Mouse (Mus musculus): Measurements from ENCODE around the gene Ahnak2. TPM values are rescaled to one million over a fixed set of nuclear protein-coding genes. Genes with fewer than 3 reads are reported as not detected.

Ahnak2 gene
- polyA plus RNA-seq, 1 experiment = 24.4 TPM

- Histone ChIP-seq H3K4me3 (no peak overlapping the region), H3ac (ENCODE audit: control insufficient read depth, insufficient read length) (no peak overlapping the region), H3K36me3 (ENCODE audit: control insufficient read depth, insufficient read depth) (no peaks in the 10 kb centered on the region), H3K79me2 (ENCODE audit: control insufficient read depth, insufficient read depth) (no peaks in the 10 kb centered on the region), H3K4me2 (ENCODE audit: low read depth) (no peak overlapping the region), H3K27me3 (ENCODE audit: control insufficient read depth, insufficient read depth, insufficient read length) (no peaks in the 10 kb centered on the region)
- TF ChIP-seq TCF12 (IDR thresholded peaks at IDR 0.05; ENCODE audit: insufficient read depth, poor library complexity, severe bottlenecking) = no peak
- no peak for TF ChIP-seq MYOD1 (IDR thresholded peaks at IDR 0.05; ENCODE audit: control insufficient read depth in 1 of 3, insufficient read length in 2 of 3, low read depth in 2 of 3)
- no peak for TF ChIP-seq E2F4 (IDR thresholded peaks at IDR 0.05; ENCODE audit: insufficient read depth)
- no peak for TF ChIP-seq REST (IDR thresholded peaks at IDR 0.05; ENCODE audit: insufficient read depth, insufficient read length)
- TF ChIP-seq CEBPB (IDR thresholded peaks at IDR 0.05; ENCODE audit: insufficient read depth, poor library complexity, severe bottlenecking) = no peak
- TF ChIP-seq USF1 (IDR thresholded peaks at IDR 0.05; ENCODE audit: low read depth) = no peak
- no peak for TF ChIP-seq TCF3 (IDR thresholded peaks at IDR 0.05; ENCODE audit: insufficient read length, low read depth)
- TF ChIP-seq POLR2A (IDR thresholded peaks at IDR 0.05; ENCODE audit: insufficient read length, low read depth) = no peak
- TF ChIP-seq POLR2AphosphoS2 (IDR thresholded peaks at IDR 0.05; ENCODE audit: insufficient read length, low read depth) = no peak
- TF ChIP-seq MAX (IDR thresholded peaks at IDR 0.05; ENCODE audit: low read depth) = no peak
- no peak for TF ChIP-seq SRF (IDR thresholded peaks at IDR 0.05; ENCODE audit: control insufficient read depth, insufficient read length, low read depth)
- TF ChIP-seq MYOG (IDR thresholded peaks at IDR 0.05; ENCODE audit: control insufficient read depth in 1 of 3, insufficient read depth in 1 of 3, insufficient read length in 2 of 3, low read depth in 2 of 3) = no peak
These were observed 35.9 kb downstream of the Ahnak2 start for GRCm38 (mm10) chr12:112766586-112766985.

GRCm38 (mm10) chr12:112764991-112765390 is 37.5 kb downstream of the Ahnak2 start:
- Histone ChIP-seq H3ac (ENCODE audit: control insufficient read depth, insufficient read length) (no peak overlapping the region), H3K79me2 (ENCODE audit: control insufficient read depth, insufficient read depth) (no peaks in the 10 kb centered on the region), H3K27me3 (ENCODE audit: control insufficient read depth, insufficient read depth, insufficient read length) (no peaks in the 10 kb centered on the region), H3K36me3 (ENCODE audit: control insufficient read depth, insufficient read depth) (no peaks in the 10 kb centered on the region), H3K4me3 (no peak overlapping the region), H3K4me2 (ENCODE audit: low read depth) (no peak overlapping the region)
- no peak for TF ChIP-seq TCF12 (IDR thresholded peaks at IDR 0.05; ENCODE audit: insufficient read depth, poor library complexity, severe bottlenecking)
- no peak for TF ChIP-seq MYOG (IDR thresholded peaks at IDR 0.05; ENCODE audit: control insufficient read depth in 1 of 3, insufficient read depth in 1 of 3, insufficient read length in 2 of 3, low read depth in 2 of 3)
- TF ChIP-seq SRF (IDR thresholded peaks at IDR 0.05; ENCODE audit: control insufficient read depth, insufficient read length, low read depth) = no peak
- TF ChIP-seq POLR2AphosphoS2 (IDR thresholded peaks at IDR 0.05; ENCODE audit: insufficient read length, low read depth) = no peak
- TF ChIP-seq USF1 (IDR thresholded peaks at IDR 0.05; ENCODE audit: low read depth) = no peak
- no peak for TF ChIP-seq POLR2A (IDR thresholded peaks at IDR 0.05; ENCODE audit: insufficient read length, low read depth)
- TF ChIP-seq MAX (IDR thresholded peaks at IDR 0.05; ENCODE audit: low read depth) = no peak
- TF ChIP-seq CEBPB (IDR thresholded peaks at IDR 0.05; ENCODE audit: insufficient read depth, poor library complexity, severe bottlenecking) = no peak
- TF ChIP-seq TCF3 (IDR thresholded peaks at IDR 0.05; ENCODE audit: insufficient read length, low read depth) = no peak
- no peak for TF ChIP-seq MYOD1 (IDR thresholded peaks at IDR 0.05; ENCODE audit: control insufficient read depth in 1 of 3, insufficient read length in 2 of 3, low read depth in 2 of 3)
- TF ChIP-seq E2F4 (IDR thresholded peaks at IDR 0.05; ENCODE audit: insufficient read depth) = no peak
- TF ChIP-seq REST (IDR thresholded peaks at IDR 0.05; ENCODE audit: insufficient read depth, insufficient read length) = no peak

- Histone ChIP-seq H3K27me3 (ENCODE audit: control insufficient read depth, insufficient read depth, insufficient read length) (no peaks in the 10 kb centered on the region), H3ac (ENCODE audit: control insufficient read depth, insufficient read length) (no peak overlapping the region), H3K4me3 (no peak overlapping the region), H3K4me2 (ENCODE audit: low read depth) (no peak overlapping the region), H3K79me2 (ENCODE audit: control insufficient read depth, insufficient read depth) (no peaks in the 10 kb centered on the region), H3K36me3 (ENCODE audit: control insufficient read depth, insufficient read depth) (no peaks in the 10 kb centered on the region)
- TF ChIP-seq E2F4 (IDR thresholded peaks at IDR 0.05; ENCODE audit: insufficient read depth) (no peak), TCF3 (IDR thresholded peaks at IDR 0.05; ENCODE audit: insufficient read length, low read depth) (no peak), CEBPB (IDR thresholded peaks at IDR 0.05; ENCODE audit: insufficient read depth, poor library complexity, severe bottlenecking) (no peak), MYOD1 (IDR thresholded peaks at IDR 0.05; ENCODE audit: control insufficient read depth in 1 of 3, insufficient read length in 2 of 3, low read depth in 2 of 3) (no peak), POLR2AphosphoS2 (IDR thresholded peaks at IDR 0.05; ENCODE audit: insufficient read length, low read depth) (no peak), POLR2A (IDR thresholded peaks at IDR 0.05; ENCODE audit: insufficient read length, low read depth) (no peak), MAX (IDR thresholded peaks at IDR 0.05; ENCODE audit: low read depth) (no peak), REST (IDR thresholded peaks at IDR 0.05; ENCODE audit: insufficient read depth, insufficient read length) (no peak), SRF (IDR thresholded peaks at IDR 0.05; ENCODE audit: control insufficient read depth, insufficient read length, low read depth) (no peak), TCF12 (IDR thresholded peaks at IDR 0.05; ENCODE audit: insufficient read depth, poor library complexity, severe bottlenecking) (no peak), MYOG (IDR thresholded peaks at IDR 0.05; ENCODE audit: control insufficient read depth in 1 of 3, insufficient read depth in 1 of 3, insufficient read length in 2 of 3, low read depth in 2 of 3) (no peak), USF1 (IDR thresholded peaks at IDR 0.05; ENCODE audit: low read depth) (no peak)
These were observed 38.3 kb downstream of the Ahnak2 start for GRCm38 (mm10) chr12:112764141-112764540.

GRCm38 (mm10) chr12:112763176-112763575 is 39.3 kb downstream of the Ahnak2 start:
- no peaks in the 10 kb centered on the region for H3K27me3 ChIP-seq (ENCODE audit: control insufficient read depth, insufficient read depth, insufficient read length)
- no peak overlapping the region for H3K4me3 ChIP-seq
- no peaks in the 10 kb centered on the region for H3K36me3 ChIP-seq (ENCODE audit: control insufficient read depth, insufficient read depth)
- TF ChIP-seq TCF3 (IDR thresholded peaks at IDR 0.05; ENCODE audit: insufficient read length, low read depth) = no peak
- TF ChIP-seq POLR2AphosphoS2 (IDR thresholded peaks at IDR 0.05; ENCODE audit: insufficient read length, low read depth) = no peak
- no peak for TF ChIP-seq POLR2A (IDR thresholded peaks at IDR 0.05; ENCODE audit: insufficient read length, low read depth)
- TF ChIP-seq E2F4 (IDR thresholded peaks at IDR 0.05; ENCODE audit: insufficient read depth) = no peak
- no peak for TF ChIP-seq TCF12 (IDR thresholded peaks at IDR 0.05; ENCODE audit: insufficient read depth, poor library complexity, severe bottlenecking)
- TF ChIP-seq REST (IDR thresholded peaks at IDR 0.05; ENCODE audit: insufficient read depth, insufficient read length) = no peak
- no peak for TF ChIP-seq SRF (IDR thresholded peaks at IDR 0.05; ENCODE audit: control insufficient read depth, insufficient read length, low read depth)
- TF ChIP-seq MYOG (IDR thresholded peaks at IDR 0.05; ENCODE audit: control insufficient read depth in 1 of 3, insufficient read depth in 1 of 3, insufficient read length in 2 of 3, low read depth in 2 of 3) = no peak
- TF ChIP-seq USF1 (IDR thresholded peaks at IDR 0.05; ENCODE audit: low read depth) = no peak
- no peaks in the 10 kb centered on the region for H3K79me2 ChIP-seq (ENCODE audit: control insufficient read depth, insufficient read depth)
- H3K4me2 ChIP-seq (ENCODE audit: low read depth) = no peak overlapping the region
- no peak overlapping the region for H3ac ChIP-seq (ENCODE audit: control insufficient read depth, insufficient read length)
